Mouse (Mus musculus) brain, embryonic 14.5 days (tissue): ENCODE data around the gene Ltc4s. TPM values are rescaled to one million over a fixed set of nuclear protein-coding genes. Genes with fewer than 3 reads are reported as not detected.

ENCODE experiments used
- DNase-seq: peaks from one replicate; pipeline ENCODE4 v3.0.0-alpha.2; 2011; ENCODE audit warnings: low read depth
- CTCF ChIP-seq: fragments of 200-500 bp; IDR thresholded peaks from 2 replicates; pipeline ENCODE4 v1.5.1; 2012; ENCODE audit warnings: inconsistent platforms, mild to moderate bottlenecking, moderate library complexity, borderline replicate concordance; ENCODE audit not compliant: insufficient read depth, insufficient read length; ENCODE audit errors: extremely low read depth
- POLR2A ChIP-seq: fragments of 200-500 bp; IDR thresholded peaks from 2 replicates; pipeline ENCODE4 v1.6.1; 2012; ENCODE audit warnings: mild to moderate bottlenecking, inconsistent platforms, borderline replicate concordance; ENCODE audit not compliant: poor library complexity, insufficient read depth, insufficient read length, severe bottlenecking; ENCODE audit errors: extremely low read depth
- polyA plus RNA-seq: library from polyadenylated mRNA; depleted of rRNA; stranded (reverse); fragments of >200 nt; gene quantifications from 2 replicates; pipeline ENCODE4 v1.2.3, GENCODE M21; 2012

Ltc4s gene
- polyA plus RNA-seq, 1 experiment = 3.5 TPM

- DNase-seq = no peak
- TF ChIP-seq CTCF (no peak), POLR2A (no peak)
Measured at GRCm38 (mm10) chr11:50266997-50267396, 28.6 kb upstream of the Ltc4s start.

GRCm38 (mm10) chr11:50265931-50266330 is 27.5 kb upstream of the Ltc4s start:
- DNase-seq = no peak
- TF ChIP-seq CTCF (no peak), POLR2A (no peak)

- TF ChIP-seq POLR2A (no peak), CTCF (no peak)
- no peak for DNase-seq
Measured at GRCm38 (mm10) chr11:50263198-50263597, 24.8 kb upstream of the Ltc4s start.

GRCm38 (mm10) chr11:50262020-50262419 is 23.6 kb upstream of the Ltc4s start:
- peak; percentile 17 for DNase-seq
- no peak for TF ChIP-seq POLR2A
- TF ChIP-seq CTCF = no peak

GRCm38 (mm10) chr11:50258310-50258709 is 19.9 kb upstream of the Ltc4s start:
- DNase-seq = no peak
- TF ChIP-seq CTCF = no peak
- no peak for TF ChIP-seq POLR2A

- TF ChIP-seq POLR2A = no peak
- no peak for TF ChIP-seq CTCF
Measured at GRCm38 (mm10) chr11:50256615-50257014, 18.2 kb upstream of the Ltc4s start.

GRCm38 (mm10) chr11:50254010-50254580 is 15.7 kb upstream of the Ltc4s start:
- DNase-seq = peak; percentile 62
- TF ChIP-seq POLR2A (no peak), CTCF (no peak)

More at GRCm38 (mm10) chr11:50256615-50257014, 18.2 kb upstream of the Ltc4s start:
- DNase-seq = no peak

GRCm38 (mm10) chr11:50253393-50253792 is 15.0 kb upstream of the Ltc4s start:
- DNase-seq = no peak
- TF ChIP-seq POLR2A (no peak), CTCF (no peak)

- TF ChIP-seq CTCF (no peak), POLR2A (no peak)
- no peak for DNase-seq
Measured at GRCm38 (mm10) chr11:50252684-50253265, 14.4 kb upstream of the Ltc4s start.

GRCm38 (mm10) chr11:50252166-50252565 is 13.8 kb upstream of the Ltc4s start:
- no peak for TF ChIP-seq POLR2A
- TF ChIP-seq CTCF = no peak
- no peak for DNase-seq

GRCm38 (mm10) chr11:50248473-50249171 is 10.2 kb upstream of the Ltc4s start:
- no peak for TF ChIP-seq POLR2A
- no peak for TF ChIP-seq CTCF
- no peak for DNase-seq
